Mouse (Mus musculus) liver, adult (tissue): ENCODE measurements around the gene Timp2.

Experiments used
- GATA4 ChIP-seq: IDR thresholded peaks from 2 replicates; pipeline ENCODE4 v1.6.1; 2014; ENCODE audit warnings: mild to moderate bottlenecking, low read length; ENCODE audit not compliant: insufficient replicate concordance

Timp2 gene

DNA sequence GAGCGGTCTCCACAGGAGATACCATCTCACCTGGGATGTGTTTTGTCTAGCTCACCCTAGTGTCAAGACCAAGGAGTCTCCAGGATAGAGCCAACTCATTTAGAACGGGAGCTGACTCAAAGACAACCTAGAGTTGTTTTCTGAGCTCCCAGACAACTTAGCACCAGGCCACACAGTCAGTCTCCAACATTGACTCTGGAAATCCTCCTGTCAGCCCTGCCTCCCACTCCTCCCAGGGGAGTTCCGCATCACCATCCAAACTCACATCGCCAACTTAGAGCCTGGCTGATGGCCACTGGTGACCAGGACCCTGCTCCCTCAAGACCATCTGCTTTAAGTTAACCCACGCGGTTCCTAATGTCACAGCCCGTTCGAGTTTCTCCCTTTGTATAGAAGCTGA lies 19.9 kb upstream of the Timp2 start:
- no peak for TF ChIP-seq GATA4

DNA sequence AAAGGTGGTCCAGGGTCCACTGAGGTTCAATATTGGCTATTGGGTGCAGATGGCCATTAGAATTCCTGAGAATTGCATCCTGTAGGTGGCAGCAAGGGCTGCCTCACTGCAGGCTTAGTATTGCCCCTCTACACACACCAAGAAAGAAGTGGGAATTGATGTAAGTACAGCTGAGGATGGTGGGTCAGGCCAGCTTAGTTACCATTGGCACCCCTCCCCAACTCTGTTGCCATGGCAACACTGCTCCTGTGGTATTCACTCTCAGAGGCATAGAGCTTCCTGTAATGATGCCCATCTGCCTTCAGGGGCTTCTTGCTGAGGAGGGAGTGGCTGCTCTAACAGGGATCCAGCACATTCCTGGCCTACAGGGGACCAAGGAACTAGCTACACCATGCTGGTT lies 19.5 kb upstream of the Timp2 start:
- TF ChIP-seq GATA4, result no peak

DNA sequence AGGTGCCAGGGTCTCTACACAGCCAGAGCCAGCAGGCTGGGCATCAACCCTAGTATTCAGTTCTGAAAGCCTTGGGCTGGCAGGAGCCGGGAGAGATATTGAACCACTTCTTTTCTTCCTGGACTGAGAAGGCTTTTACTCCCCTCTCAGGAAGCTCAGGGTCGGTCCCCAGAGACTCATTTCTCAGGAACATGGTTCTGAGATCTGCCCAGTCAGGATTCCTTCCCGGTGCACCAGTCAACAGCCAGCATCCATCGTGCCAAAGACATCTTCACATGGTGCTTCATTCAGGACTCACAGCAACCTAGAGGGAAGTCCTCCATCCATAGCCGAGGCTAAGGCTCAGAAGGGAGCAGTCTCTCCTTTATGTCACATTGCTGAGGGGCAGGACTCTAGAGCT lies 19.0 kb upstream of the Timp2 start:
- TF ChIP-seq GATA4, result no peak

DNA sequence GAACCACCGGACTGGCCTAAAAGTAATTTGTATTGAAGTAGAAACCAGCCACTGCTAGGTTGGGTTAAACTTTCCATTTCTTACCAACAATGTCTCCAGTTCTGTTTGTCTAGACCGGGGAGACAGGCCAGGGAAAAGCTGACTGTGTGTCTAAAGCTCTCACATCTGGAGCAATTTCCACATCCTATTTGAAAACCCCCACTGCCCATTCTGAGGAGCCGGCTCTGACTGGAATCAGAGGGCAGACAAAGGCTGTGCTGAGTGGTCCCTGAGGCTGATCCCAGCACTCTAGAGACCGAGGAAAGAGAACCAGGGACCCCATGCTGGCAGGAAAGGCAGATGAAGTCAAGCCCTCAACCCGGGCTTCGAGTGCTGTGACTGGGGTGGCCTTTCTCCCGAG lies 17.1 kb upstream of the Timp2 start:
- TF ChIP-seq GATA4, result no peak

DNA sequence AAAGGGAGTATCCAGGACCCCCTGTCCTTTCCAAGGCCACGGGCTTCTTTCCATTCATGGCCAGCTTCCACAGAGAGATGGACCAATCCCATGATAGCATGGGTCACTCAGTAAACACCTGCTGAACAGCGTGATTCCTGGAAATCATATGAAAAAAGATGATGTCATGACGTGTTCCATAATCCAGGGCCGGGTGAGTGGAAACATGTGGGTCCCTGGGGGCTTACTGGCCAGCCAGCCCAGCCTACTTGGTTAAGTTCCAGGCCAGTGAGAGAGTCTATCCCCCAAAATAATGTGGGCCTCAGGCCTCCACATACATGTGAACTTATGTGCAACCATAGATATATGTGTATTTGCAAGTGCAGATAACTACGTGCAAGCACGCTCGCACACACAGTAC lies 16.3 kb upstream of the Timp2 start:
- TF ChIP-seq GATA4, result no peak

DNA sequence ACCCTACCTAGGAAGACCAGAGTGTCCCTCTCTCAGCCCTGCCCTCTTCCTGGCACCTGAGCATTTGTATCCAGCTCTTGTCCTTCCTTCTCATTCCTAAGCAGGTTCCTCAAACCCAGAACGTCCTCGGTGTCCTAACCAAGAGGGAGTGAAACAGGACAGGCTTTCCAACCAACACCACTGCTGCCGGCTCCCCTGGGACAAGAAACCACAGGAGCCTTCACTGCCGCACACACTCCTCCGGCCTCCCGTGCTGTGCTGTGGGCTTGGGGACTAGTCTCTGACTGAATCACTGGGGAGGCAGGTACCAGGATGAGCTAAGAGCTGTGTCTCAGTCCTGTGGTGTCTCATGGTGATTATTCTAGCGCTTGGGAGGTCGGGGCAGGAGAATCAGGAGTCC lies 14.1 kb upstream of the Timp2 start:
- no peak for TF ChIP-seq GATA4

DNA sequence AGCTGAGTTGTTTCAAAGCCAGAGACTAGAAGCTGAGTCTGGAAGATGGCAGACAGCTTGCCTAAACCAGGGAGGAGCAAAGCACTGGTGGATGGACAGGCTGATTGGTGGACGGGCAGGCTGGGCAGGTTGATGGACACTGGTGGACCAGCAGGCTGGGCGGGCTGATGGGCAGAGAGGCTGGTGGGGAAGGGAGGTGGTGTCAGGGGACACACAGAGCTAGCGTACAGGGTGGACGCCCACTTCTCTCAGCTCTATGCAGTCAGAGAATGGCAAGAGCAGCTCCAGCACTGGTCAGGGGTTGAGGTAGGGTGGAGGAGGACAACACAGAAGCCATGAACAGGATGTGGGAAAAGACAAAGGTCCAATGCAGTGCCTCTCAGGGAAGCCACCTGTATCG lies 13.7 kb upstream of the Timp2 start:
- no peak for TF ChIP-seq GATA4

DNA sequence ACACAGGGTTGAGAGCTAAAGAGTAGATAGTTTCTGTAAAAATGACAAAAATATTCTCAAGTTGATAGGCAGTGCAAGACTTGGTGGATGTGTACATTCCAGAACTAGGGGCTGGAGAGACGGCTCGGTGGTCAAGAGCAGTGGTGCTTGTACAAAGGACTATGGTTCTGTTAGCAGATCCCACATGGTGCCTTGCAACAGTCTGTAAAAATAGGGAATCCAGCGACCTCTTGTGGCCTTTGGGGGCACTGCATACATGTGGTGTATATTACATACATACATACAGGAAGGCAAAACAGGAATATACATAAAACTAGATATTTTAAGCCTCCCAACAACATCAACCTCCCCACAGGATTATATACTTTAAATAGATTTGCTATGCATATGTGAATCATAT lies 12.8 kb upstream of the Timp2 start:
- TF ChIP-seq GATA4, result no peak

DNA sequence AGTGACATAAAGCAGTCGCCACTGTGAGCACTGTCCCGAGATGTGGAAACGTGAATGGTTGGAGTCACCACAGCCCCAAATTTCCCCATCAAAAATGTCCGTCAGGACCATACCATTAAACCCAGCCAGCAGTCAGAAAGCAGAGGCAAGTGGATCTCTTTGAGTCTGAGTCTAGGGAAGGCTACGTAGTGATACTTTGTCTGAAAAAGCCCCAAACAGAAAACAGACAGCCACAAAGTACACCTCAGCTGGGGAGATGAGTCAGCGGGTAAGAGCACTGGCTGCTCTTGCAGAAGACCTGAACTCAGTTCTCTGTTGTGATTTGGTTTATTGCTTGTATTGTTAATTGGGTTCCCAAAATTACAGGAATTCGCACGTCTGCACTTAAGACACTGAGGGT lies 11.0 kb upstream of the Timp2 start:
- TF ChIP-seq GATA4, result no peak

DNA sequence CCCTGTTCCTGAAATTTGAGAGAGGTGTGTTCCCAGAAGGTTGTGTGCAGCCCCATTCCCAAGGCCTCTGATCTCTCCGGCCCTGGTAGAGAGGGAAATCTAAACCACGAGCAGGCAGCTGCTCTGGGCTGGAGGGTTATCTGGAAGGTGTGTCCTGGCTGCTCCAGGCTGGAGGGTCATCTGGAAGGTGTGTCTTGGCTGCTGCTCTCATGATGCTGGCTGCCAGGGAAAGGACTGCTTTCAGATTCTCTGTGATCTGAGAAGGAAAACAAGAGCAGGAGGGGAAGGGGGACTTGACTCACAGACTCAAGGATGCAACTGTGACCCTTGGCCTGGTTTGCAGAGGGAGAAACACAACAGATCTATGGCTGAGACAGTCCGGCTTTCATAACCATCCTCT lies 10.6 kb upstream of the Timp2 start:
- no peak for TF ChIP-seq GATA4

DNA sequence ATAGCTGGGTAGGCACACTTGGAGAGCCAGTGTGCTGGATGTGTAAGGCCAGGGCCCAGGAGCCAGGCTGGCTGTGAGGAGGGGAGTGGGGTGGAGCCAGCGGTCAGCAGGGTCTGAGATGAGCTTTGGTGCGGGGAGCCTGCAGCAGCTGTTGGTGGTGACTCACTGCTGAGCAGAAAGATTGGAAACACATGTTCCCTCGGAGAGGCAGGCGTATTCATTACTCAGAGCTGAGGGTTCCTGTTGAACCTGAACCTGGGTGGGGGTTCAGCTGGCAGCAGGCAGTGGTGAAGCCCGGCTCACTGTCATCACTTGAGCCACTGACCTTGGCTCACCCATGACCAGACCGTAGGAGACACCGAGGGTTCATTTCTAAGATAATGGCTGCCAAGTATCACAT lies 9.6 kb upstream of the Timp2 start:
- no peak for TF ChIP-seq GATA4

DNA sequence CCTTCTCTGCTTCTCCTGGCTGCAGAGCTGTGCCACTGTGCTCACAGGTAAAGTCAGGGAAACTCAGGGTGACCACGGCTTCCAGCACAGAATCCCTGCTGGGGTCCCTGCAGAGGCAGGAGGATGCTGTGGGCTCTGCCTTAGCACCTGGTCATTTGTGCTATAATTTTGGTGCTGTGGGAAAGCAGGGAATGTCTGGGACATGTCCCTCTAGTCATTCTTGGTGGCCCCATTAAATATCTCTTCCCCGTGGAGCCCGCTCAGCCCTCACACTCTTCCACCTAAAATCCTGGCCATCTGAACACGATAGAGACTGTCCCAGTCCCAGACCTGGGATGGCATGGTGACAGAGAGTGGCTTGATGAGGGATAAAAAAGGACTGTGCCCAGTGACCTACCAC lies 8.5 kb upstream of the Timp2 start:
- TF ChIP-seq GATA4, result no peak

DNA sequence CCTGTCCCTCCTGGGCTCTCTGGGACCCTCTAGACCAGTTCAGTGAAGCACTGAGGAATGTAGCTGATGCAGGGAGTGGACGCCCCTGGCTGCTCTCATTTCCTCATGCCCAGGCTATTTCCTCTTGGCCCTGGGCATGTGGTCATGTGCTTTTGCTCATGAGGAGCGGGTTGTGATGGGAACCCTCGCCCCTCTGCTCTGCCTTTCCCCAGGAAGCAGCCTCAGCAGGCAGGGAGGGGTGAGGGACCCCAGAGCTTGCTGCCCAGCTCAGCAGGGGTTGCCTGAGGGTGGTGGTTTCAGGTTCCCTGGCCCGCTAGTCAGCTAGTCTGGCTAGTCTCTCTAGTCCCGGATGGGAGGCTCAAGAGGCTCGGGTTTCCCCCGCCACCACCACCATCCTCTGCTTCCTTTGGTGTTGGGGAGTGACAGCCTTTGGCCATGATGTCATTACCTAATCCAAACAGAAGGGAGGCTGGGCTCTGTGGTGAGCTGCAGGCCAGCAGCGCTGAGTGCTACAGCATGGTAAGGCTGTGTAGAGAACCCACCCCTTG lies 7.5 kb upstream of the Timp2 start:
- no peak for TF ChIP-seq GATA4

DNA sequence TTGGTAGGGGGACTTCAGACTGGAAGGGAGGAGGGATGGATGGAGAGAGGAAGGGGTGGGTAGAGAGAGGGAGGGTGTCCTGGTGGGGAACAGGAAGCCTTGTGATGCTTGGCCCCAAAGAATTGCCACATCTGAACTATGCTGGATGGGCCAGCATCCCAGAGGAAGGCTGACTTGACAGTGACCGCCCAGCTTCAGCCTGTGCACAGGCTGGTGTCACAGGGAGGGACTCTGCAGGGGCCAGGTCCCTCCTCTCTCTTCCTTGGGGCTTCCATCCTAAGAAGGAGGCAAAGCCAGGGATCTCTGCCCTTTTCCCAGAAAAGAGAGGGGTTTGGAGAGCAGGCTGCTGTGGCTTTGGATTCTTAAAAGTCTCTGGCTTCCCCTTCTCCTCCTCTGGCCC lies 7.0 kb upstream of the Timp2 start:
- TF ChIP-seq GATA4, result no peak

DNA sequence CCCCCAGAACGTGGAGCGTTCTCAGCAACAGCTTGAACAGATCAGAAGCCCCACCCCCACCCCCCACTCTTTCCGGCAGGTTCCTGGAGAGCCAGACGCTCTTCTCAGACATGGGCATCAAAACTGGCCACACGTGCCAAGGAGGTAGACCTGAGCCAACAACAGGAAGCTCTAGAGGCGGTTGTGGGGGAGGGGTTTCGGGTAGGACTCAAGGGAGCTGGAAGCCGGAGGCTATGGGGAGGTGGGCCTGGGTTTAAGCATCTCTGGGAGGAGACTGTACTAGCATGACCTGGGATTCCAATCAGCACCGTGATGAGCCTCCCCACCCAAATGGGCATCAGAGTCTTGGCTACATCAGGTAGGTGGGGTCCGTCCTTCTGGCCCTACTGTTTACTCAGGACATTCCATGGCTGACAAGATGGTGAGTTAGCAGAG lies 5.4 kb upstream of the Timp2 start:
- no peak for TF ChIP-seq GATA4

DNA sequence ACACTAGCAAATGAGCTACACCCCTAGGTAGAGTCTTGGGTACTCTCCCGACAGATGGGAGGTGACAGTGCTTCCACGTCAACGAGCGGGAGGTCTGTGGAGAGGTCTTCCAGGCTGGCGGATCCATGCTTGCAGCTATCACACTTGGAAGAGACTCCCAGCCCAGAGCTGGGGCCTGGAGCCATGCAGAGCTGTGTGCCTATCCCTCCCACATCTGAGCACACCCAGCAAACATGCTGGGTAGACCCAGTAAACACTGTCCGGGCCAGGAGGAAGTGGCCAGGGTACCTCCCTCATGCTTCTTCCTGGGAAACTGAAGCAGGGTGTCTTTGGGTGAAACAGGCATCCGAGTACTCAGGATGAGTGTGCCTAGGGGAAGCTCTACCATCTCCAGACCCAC lies 5.0 kb upstream of the Timp2 start:
- TF ChIP-seq GATA4, result no peak

DNA sequence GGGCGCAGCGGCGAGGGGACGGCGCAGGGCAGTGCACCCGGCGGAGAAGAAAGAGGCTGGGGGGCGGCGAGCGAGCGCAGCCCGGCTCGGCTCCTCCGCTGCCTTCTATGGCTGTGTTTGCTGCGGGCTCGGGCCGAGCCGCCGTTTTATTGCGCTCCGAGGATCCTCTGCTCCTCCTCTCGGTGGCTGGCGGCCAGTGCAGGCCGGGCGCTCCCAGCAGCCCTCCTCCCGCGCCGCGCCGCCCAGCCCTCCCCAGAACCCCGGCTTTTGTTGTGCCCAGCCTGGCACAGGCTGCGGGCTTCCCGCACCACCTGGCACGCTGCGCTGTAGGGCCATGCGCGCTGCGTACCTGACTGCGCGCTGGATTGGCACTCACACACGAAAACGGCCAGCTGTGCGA lies 335 bp downstream of the Timp2 start:
- TF ChIP-seq GATA4, result no peak
